Mouse (Mus musculus) left cerebral cortex, postnatal 14 days (tissue): ENCODE data around the gene Heatr1. TPM values are rescaled to one million over a fixed set of nuclear protein-coding genes. Genes with fewer than 3 reads are reported as not detected.

Experiments
- DNase-seq, 2 experiments: peaks; one replicate each; pipeline ENCODE4 v3.0.0; 2021 to 2022; ENCODE audit warnings: low spot score in 2 of 2, mixed read lengths in 1 of 2
- intact Hi-C: fragments of 180-260 bp; cut with DNase I; formaldehyde crosslinking; loops from one replicate; pipeline ENCODE4 v1.15.1; 2025
- long read RNA-seq, 2 experiments: library from polyadenylated mRNA; stranded (forward); transcript quantifications; one replicate each; pipeline ENCODE4 v2.0.0; 2021
- total RNA-seq, 2 experiments: library from RNA; stranded (reverse); gene quantifications; 2 replicates each; pipeline ENCODE4 v1.2.3; 2021

The Heatr1 gene
- total RNA-seq: 10 to 100 TPM; 20.4 to 26.4 TPM
- long read RNA-seq, experiment 1, full-length matches to known transcripts: 6 of 8 reads
- long read RNA-seq, experiment 1, partial matches to known transcripts: 1 of 8 reads
- long read RNA-seq, experiment 1, other reads (novel, unspliced or antisense): 1 of 8 reads
- long read RNA-seq, experiment 2, full-length matches to known transcripts: 2 of 8 reads
- long read RNA-seq, experiment 2, partial matches to known transcripts: 4 of 8 reads
- long read RNA-seq, experiment 2, other reads (novel, unspliced or antisense): 2 of 8 reads

DNA sequence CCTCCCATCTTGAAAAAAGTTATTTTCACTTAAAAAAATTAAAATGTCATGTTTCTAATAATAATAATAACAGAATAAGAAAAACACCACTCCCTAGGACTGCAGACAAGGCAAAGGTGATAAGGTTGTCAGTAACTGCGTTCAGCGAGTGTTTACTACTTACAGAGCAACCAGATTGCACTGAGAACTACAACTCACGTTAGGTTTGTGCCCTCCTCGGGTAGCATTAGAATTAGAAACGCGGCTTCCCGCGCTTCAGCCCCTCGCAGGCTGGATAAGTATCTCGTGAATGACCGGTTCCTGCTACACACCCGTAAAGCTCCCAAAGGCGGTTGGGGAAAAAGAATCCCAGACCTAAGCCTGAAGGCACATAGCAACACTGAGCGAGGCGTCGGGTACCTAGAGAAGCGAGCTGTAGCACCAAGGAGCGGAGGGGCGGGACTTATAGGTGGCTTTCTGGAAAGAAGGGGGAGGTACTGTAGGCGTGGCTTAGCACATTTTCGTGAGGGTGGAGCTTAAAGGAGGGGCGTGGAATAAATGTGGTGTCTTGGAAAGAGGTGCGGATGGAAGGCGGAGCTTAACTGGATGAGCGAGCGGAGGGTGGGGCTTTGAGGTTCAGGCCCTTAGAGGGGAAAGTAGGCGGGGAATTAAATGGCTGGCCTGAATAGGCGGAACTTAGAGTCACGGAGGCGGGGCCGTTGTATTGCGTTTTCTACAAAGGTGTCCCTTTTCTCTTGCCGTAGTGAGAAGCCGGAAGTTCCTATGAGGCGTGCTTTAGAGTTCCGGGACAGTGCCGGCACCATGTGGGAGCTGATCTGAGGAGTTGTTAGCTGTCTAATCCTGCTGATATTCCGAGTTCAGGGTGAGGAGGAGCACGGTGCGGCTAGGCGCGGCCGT lies at the start of gene Heatr1:
TSS of gene Heatr1 (plus strand) at position 419 of the 897 bp plus-strand sequence.
- DNase-seq: peak; percentile 96 to 97
- intact Hi-C loops: loop anchor here (2.0 kb wide), 1 partner anchor 184 kb away; no protein-coding TSS in a partner anchor

- no peak for DNase-seq
- intact Hi-C loops: no loop called here
Observed at GRCm38 (mm10) chr13:12346837-12347236, 48.0 kb upstream of the Heatr1 start.

GRCm38 (mm10) chr13:12349197-12349824 lies 45.5 kb upstream of the Heatr1 start:
- no peak for DNase-seq
- intact Hi-C loops: no loop called here

DNA sequence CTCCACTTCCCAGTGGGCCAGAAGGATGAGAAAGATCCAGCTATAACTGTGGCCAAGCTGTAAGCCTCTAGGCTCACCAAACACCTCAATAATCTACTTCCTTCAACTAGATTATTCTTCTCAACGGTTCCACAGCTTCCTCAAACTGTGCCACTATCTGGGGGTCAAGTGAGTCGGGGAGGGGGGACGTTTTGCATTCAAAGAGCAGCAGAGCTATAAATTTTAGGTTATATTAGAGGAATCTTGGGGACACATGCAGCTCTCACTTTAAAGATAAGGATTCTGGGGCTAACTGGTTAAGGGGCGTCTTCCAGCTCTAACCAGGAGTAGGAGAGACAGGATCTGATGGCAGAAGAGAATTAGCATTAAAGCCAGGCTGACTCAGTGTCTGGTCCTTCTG lies 38.6 kb upstream of the Heatr1 start:
- no peak for DNase-seq
- intact Hi-C loops: no loop called here

- intact Hi-C loops: no loop called here
- DNase-seq: no peak
Observed at GRCm38 (mm10) chr13:12357554-12357953, 37.3 kb upstream of the Heatr1 start.

- DNase-seq: no peak
- intact Hi-C loops: no loop called here
Observed at GRCm38 (mm10) chr13:12361486-12361885, 33.3 kb upstream of the Heatr1 start.

DNA sequence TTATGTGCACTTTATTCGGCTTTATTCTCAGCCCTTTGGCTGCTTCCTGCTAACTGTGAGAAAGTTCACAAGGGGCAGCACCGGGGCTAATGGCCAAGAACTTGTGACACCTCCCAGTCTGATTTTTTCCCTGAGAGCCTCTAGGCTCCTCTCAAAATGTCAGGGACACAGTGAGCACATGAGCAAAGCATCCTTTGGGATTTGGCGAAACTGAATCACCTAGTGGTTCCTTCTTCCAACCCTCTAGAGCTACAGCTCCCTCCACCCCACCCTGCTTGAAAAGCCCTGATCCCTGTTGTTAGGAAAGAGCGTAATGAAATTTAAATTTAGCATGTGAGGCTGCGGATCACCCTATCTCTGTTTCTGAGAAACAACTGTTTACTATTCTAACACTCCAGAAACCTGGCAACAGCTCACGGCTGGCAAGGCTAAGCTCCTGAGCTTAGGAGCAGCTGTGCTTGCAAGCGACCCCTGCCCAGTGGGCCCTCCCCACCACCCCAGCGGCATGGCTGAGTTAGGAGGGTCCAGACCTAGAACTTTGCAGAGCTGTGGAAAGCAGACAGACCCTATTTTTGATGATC lies 25.7 kb upstream of the Heatr1 start:
- intact Hi-C loops: no loop called here
- DNase-seq: no peak

DNA sequence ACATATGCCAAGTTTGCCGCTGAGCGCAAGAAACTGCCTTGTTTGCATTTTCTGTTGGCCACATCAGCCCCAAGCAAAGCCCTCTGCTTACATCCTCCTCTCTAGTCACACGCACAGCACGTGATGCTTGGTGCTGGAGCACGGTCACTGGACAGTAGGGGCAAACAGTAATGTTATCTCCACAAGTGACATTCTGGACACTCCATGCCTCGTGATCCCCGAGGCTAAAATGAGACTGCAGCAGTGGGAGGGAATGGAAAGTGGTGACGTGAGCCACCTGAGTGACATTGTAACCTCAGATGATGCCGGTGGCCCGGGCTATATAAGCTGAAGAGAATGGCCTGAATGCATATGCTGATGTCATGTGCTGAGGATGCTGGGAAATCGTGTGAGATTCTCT lies 24.9 kb upstream of the Heatr1 start:
- intact Hi-C loops: no loop called here

DNA sequence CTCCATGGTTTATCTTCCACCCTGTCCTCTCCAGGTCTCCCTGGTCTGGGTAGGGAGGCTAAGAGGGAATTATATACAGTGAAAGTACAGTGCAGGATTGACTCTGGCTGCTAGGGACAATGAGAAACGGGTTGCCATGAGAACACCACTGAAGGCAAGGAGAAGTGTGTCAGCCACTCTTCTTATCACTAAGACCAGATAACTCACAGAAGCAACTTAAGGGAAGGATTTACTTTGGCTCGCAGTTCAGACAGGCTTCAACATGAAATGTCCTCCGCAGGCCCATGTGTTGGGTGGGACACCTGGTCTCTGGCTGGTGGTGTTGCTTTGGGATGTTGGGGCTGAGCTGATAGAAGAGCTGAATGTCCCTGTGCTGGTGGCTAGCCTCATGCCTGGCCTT lies 22.1 kb upstream of the Heatr1 start:
- intact Hi-C loops: no loop called here
- no peak for DNase-seq

More for the DNA sequence above, 24.9 kb upstream of the Heatr1 start:
- DNase-seq: no peak

GRCm38 (mm10) chr13:12376778-12377177 lies 18.0 kb upstream of the Heatr1 start:
- intact Hi-C loops: no loop called here
- DNase-seq: no peak

DNA sequence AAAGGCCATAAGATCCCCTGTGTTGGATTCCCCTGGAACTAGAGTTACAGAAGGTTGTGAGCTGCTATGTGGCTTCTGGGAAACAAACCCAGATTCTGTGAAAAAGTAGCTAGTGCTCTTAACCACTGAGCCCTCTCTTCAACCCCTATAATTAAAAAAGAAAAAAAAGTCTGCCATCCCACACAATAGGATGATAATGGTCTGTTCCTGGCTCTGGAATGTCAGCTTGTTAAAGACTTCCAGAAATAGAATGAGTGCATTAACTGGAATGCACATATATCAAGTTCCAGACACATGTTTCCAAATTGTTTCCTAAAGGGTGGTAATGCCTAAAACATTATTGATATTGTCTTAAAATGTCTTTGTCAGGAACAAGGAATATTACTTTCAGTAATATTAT lies 10.0 kb upstream of the Heatr1 start:
- intact Hi-C loops: no loop called here
- DNase-seq: no peak

DNA sequence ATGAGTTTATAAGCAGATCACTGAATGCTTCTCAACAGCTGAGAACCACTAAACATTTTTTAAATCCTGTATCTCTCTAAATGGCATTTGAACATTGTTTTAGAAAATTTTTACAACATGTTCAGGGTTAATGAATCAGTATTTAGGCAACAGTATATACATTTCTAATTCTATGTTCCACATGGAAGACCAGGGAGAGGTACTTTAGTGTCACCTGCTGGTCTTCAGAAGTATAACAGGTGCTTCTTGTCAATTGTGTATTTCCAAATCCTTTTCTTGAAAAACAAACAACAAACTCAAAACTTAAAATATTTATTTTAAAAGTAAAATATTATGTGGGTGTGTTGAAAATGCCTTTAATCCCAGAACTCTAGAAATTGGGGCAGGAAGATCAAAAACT lies 8.5 kb upstream of the Heatr1 start:
- intact Hi-C loops: loop anchor here (1.0 kb wide), 1 partner anchor 90 kb away; no protein-coding TSS in a partner anchor
- peak; percentile 51 to 56 for DNase-seq

GRCm38 (mm10) chr13:12395571-12395970 lies 744 bp downstream of the Heatr1 start:
- peak in 1 of 2 experiments; percentile 21 for DNase-seq
- intact Hi-C loops: loop anchor here (2.0 kb wide), 1 partner anchor 185 kb away; no protein-coding TSS in a partner anchor

DNA sequence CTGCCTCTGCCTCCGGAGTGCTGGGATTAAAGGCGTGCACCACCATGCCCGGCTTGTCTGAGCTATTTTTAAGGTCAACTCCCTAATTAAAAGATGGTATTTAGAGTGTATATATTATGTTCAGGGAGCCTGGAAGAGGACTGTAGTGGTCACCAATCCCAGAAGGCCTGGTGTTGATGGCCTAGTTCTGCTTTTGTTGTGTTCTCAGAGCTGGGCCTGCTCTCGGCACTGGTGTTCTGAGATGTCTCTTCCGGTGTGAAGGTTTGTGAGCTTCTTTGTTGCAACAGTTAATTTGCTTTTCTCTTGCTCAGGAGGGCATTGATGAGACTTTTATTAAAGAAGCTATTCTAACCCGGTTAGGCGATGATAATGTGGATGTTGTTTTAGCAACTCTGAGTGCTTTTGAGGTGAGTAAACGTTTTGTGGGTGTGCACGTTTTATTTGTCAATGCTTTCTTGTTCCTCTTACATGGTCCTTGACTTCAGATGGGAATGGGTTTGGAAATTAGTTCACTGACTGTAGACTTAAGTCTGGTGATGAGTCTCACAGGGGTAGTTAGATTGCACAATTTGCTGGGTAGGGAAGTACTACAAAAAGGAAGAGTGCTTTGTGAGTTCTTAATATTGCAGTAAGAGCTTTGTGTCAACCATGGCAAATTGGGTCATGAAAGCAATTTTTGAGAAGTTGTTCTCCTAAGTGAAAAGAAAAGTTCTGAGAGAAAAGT lies 13.7 kb downstream of the Heatr1 start:
- DNase-seq: no peak
- intact Hi-C loops: no loop called here

- intact Hi-C loops: no loop called here
- peak; percentile 10 to 28 for DNase-seq
Observed at GRCm38 (mm10) chr13:12412016-12412415, 17.2 kb downstream of the Heatr1 start.

DNA sequence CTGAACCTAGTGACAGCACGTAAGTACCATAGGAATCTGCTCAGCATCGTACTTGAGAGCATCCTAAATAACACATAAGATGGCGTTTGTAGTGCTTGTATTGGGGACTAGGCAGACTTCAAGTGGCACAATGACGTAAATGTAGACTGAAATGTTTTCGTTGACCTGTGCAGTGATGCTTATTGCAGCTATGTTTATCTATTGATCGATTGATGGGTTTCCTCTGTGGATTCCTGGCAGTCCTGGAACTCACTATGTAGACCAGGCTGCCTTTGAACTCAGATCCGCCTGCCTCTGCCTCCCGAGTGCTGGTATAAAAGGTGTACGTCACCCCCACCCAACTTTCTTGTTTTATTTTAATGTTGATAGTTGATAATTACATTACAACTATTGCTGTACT lies 25.8 kb downstream of the Heatr1 start:
- intact Hi-C loops: no loop called here
- no peak for DNase-seq

- no peak for DNase-seq
- intact Hi-C loops: no loop called here
Observed at GRCm38 (mm10) chr13:12428556-12428955, 33.7 kb downstream of the Heatr1 start.

DNA sequence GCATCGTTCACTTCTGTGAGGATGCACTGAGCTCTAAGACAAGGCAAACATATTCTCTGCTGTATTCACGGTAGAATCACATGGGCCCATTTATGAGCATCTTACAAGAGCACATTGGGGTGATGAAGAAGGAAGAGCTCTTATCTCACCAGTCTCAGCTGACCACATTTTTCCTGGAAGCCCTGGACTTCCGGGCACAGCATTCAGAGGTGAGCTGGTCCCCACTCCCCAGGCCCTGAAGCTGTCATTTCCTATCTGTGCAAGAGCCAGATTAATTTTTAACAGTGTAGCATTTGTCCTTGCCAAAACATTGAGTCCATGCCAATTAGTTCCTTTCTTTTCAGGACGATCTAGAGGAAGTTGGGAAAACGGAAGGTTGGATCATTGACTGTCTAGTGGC lies 39.0 kb downstream of the Heatr1 start:
- DNase-seq: no peak
- intact Hi-C loops: no loop called here

GRCm38 (mm10) chr13:12439586-12439985 lies 44.8 kb downstream of the Heatr1 start:
- DNase-seq: no peak
- intact Hi-C loops: loop anchor here (5.0 kb wide), 1 partner anchor 37 kb away; no protein-coding TSS in a partner anchor
